Mouse (Mus musculus) intestine, embryonic 15.5 days (tissue): ENCODE results near the gene Map4k2. TPM values are rescaled to one million over a fixed set of nuclear protein-coding genes. Genes with fewer than 3 reads are reported as not detected.

Experiments used
- ATAC-seq: fragments of 200-750 bp; cut with Nextera tagmentation; 2 replicates; pipeline ENCODE4 v1.8.0; 2017; ENCODE audit warnings: moderate TSS enrichment, moderate library complexity
- H3K27ac ChIP-seq: fragments of 300-500 bp; sonication (generic); 2 replicates; pipeline ENCODE4 v1.5.1; 2015; ENCODE audit warnings: mild to moderate bottlenecking, inconsistent platforms
- H3K27me3 ChIP-seq: fragments of 300-500 bp; sonication (generic); replicated peaks from 2 replicates; pipeline ENCODE4 v1.6.1; 2015; ENCODE audit warnings: inconsistent platforms
- H3K36me3 ChIP-seq: fragments of 300-500 bp; sonication (generic); 2 replicates; pipeline ENCODE4 v1.6.1; 2015; ENCODE audit warnings: inconsistent platforms
- H3K4me1 ChIP-seq: fragments of 300-500 bp; sonication (generic); replicated peaks from 2 replicates; pipeline ENCODE4 v1.6.1; 2015; ENCODE audit warnings: inconsistent platforms
- H3K4me2 ChIP-seq: fragments of 300-500 bp; sonication (generic); replicated peaks from 2 replicates; pipeline ENCODE4 v1.6.1; 2015; ENCODE audit warnings: mild to moderate bottlenecking, inconsistent platforms
- H3K4me3 ChIP-seq: fragments of 300-500 bp; sonication (generic); replicated peaks from 2 replicates; pipeline ENCODE4 v1.5.1; 2015; ENCODE audit warnings: inconsistent platforms
- H3K9ac ChIP-seq: fragments of 300-500 bp; sonication (generic); 2 replicates; pipeline ENCODE4 v1.6.1; 2015; ENCODE audit warnings: inconsistent platforms
- H3K9me3 ChIP-seq: fragments of 300-500 bp; sonication (generic); 2 replicates; pipeline ENCODE4 v1.6.1; 2016; ENCODE audit warnings: inconsistent platforms
- WGBS: fragments of 180-500 bp; shearing (Covaris S2); methylation state at CpG from one replicate; pipeline ENCODE4 v1.1.7; 2015; 5-methylcytosine and 5-hydroxymethylcytosine counted together
- polyA plus RNA-seq: library from polyadenylated mRNA; unstranded; fragments of >200 nt; fragmentation: Nextera tagmentation; extraction: Ambion mirVana; gene quantifications from 2 replicates; pipeline ENCODE4 v1.2.1, GENCODE M21; 2015

The Map4k2 gene
- polyA plus RNA-seq, 1 experiment from 2014 or later: 8.8 TPM

- no peak overlapping the region for H3K27ac ChIP-seq
- 92% methylated on average over 6 of the region's 6 CpGs for WGBS
- peaks cover 36% of the 10 kb centered on the region for H3K36me3 ChIP-seq
- no peak for ATAC-seq
- no peak overlapping the region for H3K4me3 ChIP-seq
- H3K4me2 ChIP-seq: no peak overlapping the region
- peaks cover 37% of the 10 kb centered on the region for H3K4me1 ChIP-seq
- H3K9ac ChIP-seq: no peak overlapping the region
- H3K9me3 ChIP-seq: no peaks in the 10 kb centered on the region
- H3K27me3 ChIP-seq: no peaks in the 10 kb centered on the region
Observed at GRCm38 (mm10) chr19:6339191-6339590, 1.7 kb upstream of the Map4k2 start.

- Histone ChIP-seq H3K9me3 (no peaks in the 10 kb centered on the region), H3K4me2 (peak overlapping the region; percentile 92), H3K27me3 (no peaks in the 10 kb centered on the region), H3K36me3 (peaks cover 38% of the 10 kb centered on the region), H3K4me3 (no peak overlapping the region), H3K9ac (no peak overlapping the region), H3K4me1 (peaks cover 36% of the 10 kb centered on the region), H3K27ac (0 out of 2 replicates have a peak overlapping the region, but pooled peaks have one; percentile 20)
- WGBS: 68% methylated on average over 15 of the region's 15 CpGs
- ATAC-seq: 0 out of 2 replicates have a peak, but pooled peaks have one; percentile 7
Observed at GRCm38 (mm10) chr19:6339890-6340504, 938 bp upstream of the Map4k2 start.

GRCm38 (mm10) chr19:6341453-6342077 lies 630 bp downstream of the Map4k2 start:
- WGBS: 11% methylated on average over 23 of the region's 23 CpGs
- Histone ChIP-seq H3K27me3 (no peaks in the 10 kb centered on the region), H3K4me2 (peak overlapping the region; percentile 92), H3K27ac (0 out of 2 replicates have a peak overlapping the region, but pooled peaks have one; percentile 39), H3K9ac (peak overlapping the region; percentile 78), H3K4me1 (peaks cover 28% of the 10 kb centered on the region), H3K9me3 (no peaks in the 10 kb centered on the region), H3K36me3 (peaks cover 45% of the 10 kb centered on the region), H3K4me3 (peak overlapping the region; percentile 73)
- peak; percentile 5; the same call in 1 of the 2 replicates for ATAC-seq

- ATAC-seq: no peak
- peaks cover 39% of the 10 kb centered on the region for H3K36me3 ChIP-seq
- WGBS: 78% methylated on average over 5 of the region's 5 CpGs
Observed at GRCm38 (mm10) chr19:6342276-6342933, 1.5 kb downstream of the Map4k2 start.

GRCm38 (mm10) chr19:6343066-6343925 lies 2.4 kb downstream of the Map4k2 start:
- 81% methylated on average over 19 of the region's 19 CpGs for WGBS
- Histone ChIP-seq H3K27ac (no peak overlapping the region), H3K27me3 (no peaks in the 10 kb centered on the region), H3K36me3 (peaks cover 32% of the 10 kb centered on the region), H3K4me2 (no peak overlapping the region), H3K4me1 (peaks cover 20% of the 10 kb centered on the region), H3K9me3 (no peaks in the 10 kb centered on the region), H3K4me3 (no peak overlapping the region), H3K9ac (no peak overlapping the region)
- no peak for ATAC-seq

More at GRCm38 (mm10) chr19:6342276-6342933, 1.5 kb downstream of the Map4k2 start:
- H3K9me3 ChIP-seq: no peaks in the 10 kb centered on the region
- H3K4me1 ChIP-seq: peaks cover 20% of the 10 kb centered on the region
- 0 out of 2 replicates have a peak overlapping the region, but pooled peaks have one; percentile 73 for H3K4me3 ChIP-seq
- H3K27me3 ChIP-seq: no peaks in the 10 kb centered on the region
- H3K27ac ChIP-seq: no peak overlapping the region
- peak overlapping the region; percentile 92 for H3K4me2 ChIP-seq
- no peak overlapping the region for H3K9ac ChIP-seq

GRCm38 (mm10) chr19:6343996-6344395 lies 3.1 kb downstream of the Map4k2 start:
- no peak overlapping the region for H3K27ac ChIP-seq
- peaks cover 24% of the 10 kb centered on the region for H3K4me1 ChIP-seq
- no peak overlapping the region for H3K4me2 ChIP-seq
- H3K27me3 ChIP-seq: no peaks in the 10 kb centered on the region
- no peak for ATAC-seq
- no peak overlapping the region for H3K9ac ChIP-seq
- no peaks in the 10 kb centered on the region for H3K9me3 ChIP-seq
- H3K36me3 ChIP-seq: peaks cover 25% of the 10 kb centered on the region
- H3K4me3 ChIP-seq: no peak overlapping the region
- WGBS: 86% methylated on average over 5 of the region's 5 CpGs

GRCm38 (mm10) chr19:6346023-6346422 lies 5.1 kb downstream of the Map4k2 start:
- Histone ChIP-seq H3K9me3 (no peaks in the 10 kb centered on the region), H3K4me2 (no peak overlapping the region), H3K9ac (no peak overlapping the region), H3K36me3 (0 out of 2 replicates have a peak, but pooled peaks cover 13% of the 10 kb centered on the region), H3K4me1 (peaks cover 18% of the 10 kb centered on the region), H3K27ac (no peak overlapping the region), H3K27me3 (no peaks in the 10 kb centered on the region), H3K4me3 (no peak overlapping the region)
- no peak for ATAC-seq
- WGBS: 90% methylated on average over 5 of the region's 5 CpGs

- Histone ChIP-seq H3K4me1 (peaks cover 14% of the 10 kb centered on the region), H3K9me3 (no peaks in the 10 kb centered on the region), H3K4me3 (no peak overlapping the region), H3K9ac (no peak overlapping the region), H3K4me2 (no peak overlapping the region), H3K27me3 (no peaks in the 10 kb centered on the region), H3K36me3 (0 out of 2 replicates have a peak, but pooled peaks cover 13% of the 10 kb centered on the region), H3K27ac (no peak overlapping the region)
- ATAC-seq: no peak
- 81% methylated on average over 10 of the region's 10 CpGs for WGBS
Observed at GRCm38 (mm10) chr19:6346661-6347060, 5.7 kb downstream of the Map4k2 start.

- H3K4me1 ChIP-seq: 0 out of 2 replicates have a peak, but pooled peaks cover 12% of the 10 kb centered on the region
- no peak for ATAC-seq
Observed at GRCm38 (mm10) chr19:6347615-6348014, 6.7 kb downstream of the Map4k2 start.

GRCm38 (mm10) chr19:6348717-6349116 lies 7.8 kb downstream of the Map4k2 start:
- no peak overlapping the region for H3K4me2 ChIP-seq
- H3K36me3 ChIP-seq: 0 out of 2 replicates have a peak, but pooled peaks cover 13% of the 10 kb centered on the region
- 73% methylated on average over 9 of the region's 9 CpGs for WGBS

More at GRCm38 (mm10) chr19:6347615-6348014, 6.7 kb downstream of the Map4k2 start:
- Histone ChIP-seq H3K9me3 (no peaks in the 10 kb centered on the region), H3K9ac (no peak overlapping the region), H3K4me2 (no peak overlapping the region), H3K27me3 (no peaks in the 10 kb centered on the region), H3K4me3 (no peak overlapping the region), H3K36me3 (0 out of 2 replicates have a peak, but pooled peaks cover 13% of the 10 kb centered on the region), H3K27ac (no peak overlapping the region)
- 91% methylated on average over 4 of the region's 4 CpGs for WGBS

GRCm38 (mm10) chr19:6349215-6349983 lies 8.5 kb downstream of the Map4k2 start:
- no peak for ATAC-seq
- Histone ChIP-seq H3K4me3 (no peak overlapping the region), H3K9ac (no peak overlapping the region), H3K4me1 (0 out of 2 replicates have a peak, but pooled peaks cover 8% of the 10 kb centered on the region), H3K9me3 (no peaks in the 10 kb centered on the region), H3K27me3 (no peaks in the 10 kb centered on the region), H3K36me3 (0 out of 2 replicates have a peak, but pooled peaks cover 7% of the 10 kb centered on the region), H3K4me2 (no peak overlapping the region), H3K27ac (no peak overlapping the region)
- 39% methylated on average over 14 of the region's 14 CpGs for WGBS

More at GRCm38 (mm10) chr19:6348717-6349116, 7.8 kb downstream of the Map4k2 start:
- ATAC-seq: no peak
- Histone ChIP-seq H3K27ac (no peak overlapping the region), H3K27me3 (no peaks in the 10 kb centered on the region), H3K4me1 (0 out of 2 replicates have a peak, but pooled peaks cover 8% of the 10 kb centered on the region), H3K9me3 (no peaks in the 10 kb centered on the region), H3K4me3 (no peak overlapping the region), H3K9ac (no peak overlapping the region)
